Mouse (Mus musculus) testis, adult 10 weeks (tissue): Measurements from ENCODE around the gene 1700042G07Rik. TPM values are rescaled to one million over a fixed set of nuclear protein-coding genes. Genes with fewer than 3 reads are reported as not detected.

Source experiments
- polyA plus RNA-seq: library from polyadenylated mRNA; stranded (reverse); fragments of 350-450 nt; fragmentation: Illumina TruSeq; extraction: RNeasy Lipid Tissue Mini Kit (QIAGEN cat#74804); gene quantifications from one replicate; pipeline ENCODE4 v1.2.3, GENCODE M21; 2014; ENCODE audit warnings: low read depth, low replicate concordance

The 1700042G07Rik gene
- polyA plus RNA-seq: 35.6 TPM

DNA sequence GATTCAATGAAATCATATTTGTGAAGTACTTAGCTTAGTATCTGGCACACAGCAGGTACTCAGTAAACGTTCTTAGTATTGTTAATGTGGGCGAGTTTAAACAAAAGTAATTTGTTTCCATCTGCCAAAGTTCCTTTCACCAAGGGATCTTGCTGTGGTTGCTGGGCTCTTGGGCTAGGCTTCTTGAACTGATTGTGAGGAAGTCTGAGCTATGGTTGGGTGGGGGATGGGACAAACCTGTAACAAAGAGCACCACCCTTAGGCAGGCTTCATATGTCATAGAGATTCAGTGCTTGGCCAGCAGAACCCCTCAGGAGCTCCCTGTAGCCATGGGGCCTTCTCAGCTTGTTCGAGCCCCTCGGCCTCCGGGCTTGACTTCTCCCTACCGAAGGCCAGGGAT, at the start of gene 1700042G07Rik, which contains the start of gene Gm49337:
1700042G07Rik (plus strand) TSS at position 301 of the 400 bp plus-strand sequence.
Gm49337 (plus strand) TSS at position 313 of the 400 bp plus-strand sequence.

DNA sequence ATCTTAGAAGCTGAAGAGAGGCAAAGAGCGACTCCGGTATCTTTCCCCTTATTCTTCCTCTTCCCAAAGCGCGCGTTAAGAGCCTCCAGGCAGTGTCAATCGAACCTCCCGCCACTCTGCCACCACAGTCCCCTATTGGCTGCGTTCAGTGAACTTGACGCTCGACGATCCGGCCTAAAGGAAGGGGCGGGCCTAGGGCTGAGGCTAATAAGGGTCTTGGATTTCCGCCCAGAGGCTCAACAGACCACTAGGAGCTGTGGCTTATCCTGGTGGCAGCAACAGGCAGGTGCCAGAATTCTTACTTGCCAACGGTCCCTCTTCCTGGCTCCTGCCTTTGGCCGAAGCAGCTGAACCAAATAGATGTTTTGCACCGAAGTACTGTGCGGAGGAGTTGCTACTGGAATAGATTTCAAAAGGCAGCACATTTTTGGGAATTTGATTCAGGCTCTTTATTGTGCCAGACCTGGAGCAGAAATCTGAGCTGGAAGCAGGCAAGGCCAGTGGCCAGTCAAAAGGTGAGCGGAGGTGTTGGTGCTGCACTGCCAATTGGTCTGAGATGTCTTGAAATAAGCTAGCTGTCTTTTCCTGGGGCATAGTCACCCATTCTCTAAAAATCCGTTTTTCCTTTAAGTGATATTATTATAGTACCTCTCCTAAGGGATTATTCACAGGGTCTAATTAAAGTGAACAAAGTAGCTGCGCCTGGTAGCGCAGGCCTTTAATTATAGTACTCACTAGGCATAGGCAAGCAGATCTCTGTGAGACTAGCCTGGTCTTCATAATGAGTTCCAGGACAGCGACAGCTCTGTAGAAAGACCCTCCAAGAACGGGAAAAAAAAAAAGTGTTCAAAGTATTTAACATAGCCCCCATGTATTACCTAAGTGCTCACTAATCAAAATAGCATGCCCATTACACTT, 49.3 kb upstream of the 1700042G07Rik start, which contains the start of the genes Rad54l and Pomgnt1:
Rad54l (minus strand) TSS at position 89 of the 918 bp plus-strand sequence.
Pomgnt1 (plus strand) TSS at position 239 of the 918 bp plus-strand sequence.

DNA sequence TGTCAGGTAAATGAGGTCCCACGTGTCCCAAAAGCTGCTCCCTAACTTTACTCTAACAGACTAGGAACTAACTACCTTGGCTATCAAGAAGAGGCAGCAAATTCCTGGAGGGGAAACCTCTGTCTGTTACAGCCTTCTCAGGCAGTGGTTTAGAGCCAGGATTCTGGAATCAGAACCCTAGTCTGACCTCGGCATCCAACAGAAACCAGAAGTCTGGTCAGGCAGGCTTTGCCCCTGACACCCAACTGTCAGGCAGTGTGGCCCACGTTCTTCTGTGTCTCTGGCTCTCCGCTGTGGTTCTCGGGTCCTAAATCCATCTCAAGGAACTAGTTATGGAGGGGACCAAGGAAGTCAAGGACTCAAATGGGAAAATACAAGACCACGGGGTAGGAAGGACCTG, 21.9 kb upstream of the 1700042G07Rik start, which contains the start of gene Lurap1:
Lurap1 (minus strand) TSS at position 101 of the 400 bp plus-strand sequence.

DNA sequence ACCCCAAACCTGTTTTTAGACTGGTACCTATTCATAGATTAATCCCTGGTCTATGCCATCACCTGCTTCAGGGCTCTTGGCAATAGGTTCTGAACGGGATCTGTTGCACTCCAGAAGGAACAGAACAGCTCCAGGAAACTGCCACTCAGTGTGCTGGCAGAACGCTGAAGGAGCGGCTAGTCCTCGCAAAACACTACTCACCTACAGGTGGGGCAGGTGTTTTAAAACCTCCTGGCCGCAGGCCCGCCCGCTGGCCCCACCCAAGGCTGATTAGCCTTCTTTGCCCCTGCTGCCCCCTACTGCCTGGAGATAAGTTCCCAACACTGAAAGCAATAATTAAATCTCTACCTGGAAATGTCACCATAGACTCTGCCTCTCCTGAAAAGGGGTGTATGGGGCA, 5.8 kb upstream of the 1700042G07Rik start, which contains the start of gene Tspan1:
Tspan1 (minus strand) TSS at position 198 of the 400 bp plus-strand sequence.

DNA sequence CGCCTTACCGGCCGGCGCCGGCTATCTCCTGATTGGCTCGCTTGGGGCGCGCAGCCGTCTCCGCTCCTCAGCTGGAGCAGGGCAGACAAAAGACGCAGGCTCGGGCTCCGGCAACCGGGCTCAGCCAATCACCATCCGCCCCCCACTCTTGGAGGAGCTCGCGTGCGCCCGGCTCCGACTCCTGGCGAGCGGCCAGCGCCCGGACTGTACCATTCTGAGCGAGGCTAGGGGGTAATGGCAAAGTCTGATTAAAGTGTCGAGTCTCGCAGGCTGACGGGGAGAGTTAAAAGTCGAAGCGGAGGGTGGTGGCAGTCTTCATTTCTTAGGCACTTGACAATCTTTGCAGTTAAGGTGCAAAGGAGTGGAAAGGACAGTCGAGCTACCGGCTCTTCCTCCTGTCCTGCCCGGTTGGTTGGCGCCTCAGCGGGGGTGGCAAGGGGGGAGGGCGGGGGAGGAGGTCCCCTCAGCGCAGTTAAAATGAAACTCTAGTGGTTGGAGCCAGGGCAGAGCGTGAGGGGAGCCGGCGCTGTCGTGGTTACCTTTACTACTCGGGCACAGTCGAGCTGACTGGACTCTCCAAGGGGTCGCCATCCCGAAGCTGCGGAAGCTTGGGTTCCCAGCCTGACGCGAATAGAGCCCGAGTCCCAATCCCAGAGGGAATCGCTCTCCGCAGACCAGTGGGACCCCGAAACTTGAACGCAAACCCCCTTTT, 48.1 kb downstream of the 1700042G07Rik start, which contains the start of gene Pik3r3:
Pik3r3 (plus strand) TSS at position 479 of the 712 bp plus-strand sequence.

Other genes with a start within 250 kb of the 1700042G07Rik start
- gene Dmbx1, start 233.4 kb upstream of the 1700042G07Rik start, polyA plus RNA-seq: 0.17 TPM
- 4.7 TPM for gene Faah, start 155.4 kb upstream of the 1700042G07Rik start, polyA plus RNA-seq
- 173 TPM for gene Nsun4, start 119.5 kb upstream of the 1700042G07Rik start, polyA plus RNA-seq
- 160 TPM for gene Uqcrh, start 98.3 kb upstream of the 1700042G07Rik start, polyA plus RNA-seq
- gene Lrrc41, start 98.1 kb upstream of the 1700042G07Rik start, polyA plus RNA-seq: 27.5 TPM
- gene Rad54l, start 49.7 kb upstream of the 1700042G07Rik start, polyA plus RNA-seq: 5.7 TPM
- gene Pomgnt1, start 49.5 kb upstream of the 1700042G07Rik start, polyA plus RNA-seq: 23.1 TPM
- gene Lurap1, start 22.0 kb upstream of the 1700042G07Rik start, polyA plus RNA-seq: 2.5 TPM
- gene Tspan1, start 5.8 kb upstream of the 1700042G07Rik start, polyA plus RNA-seq: 1.9 TPM
- gene Gm49337, start within 50 bp of the 1700042G07Rik start, polyA plus RNA-seq: 14.5 TPM
- 70.9 TPM for gene Pik3r3, start 48.2 kb downstream of the 1700042G07Rik start, polyA plus RNA-seq